Mouse (Mus musculus) erythroblast, embryonic 14.5 days (primary cell): ENCODE data around the gene Mrtfa. TPM values are rescaled to one million over a fixed set of nuclear protein-coding genes. Genes with fewer than 3 reads are reported as not detected.

Experiments used
- H3K27me3 ChIP-seq: 2 replicates; pipeline ENCODE4 v1.6.1; 2012; ENCODE audit warnings: inconsistent platforms; ENCODE audit not compliant: control insufficient read depth
- H3K36me3 ChIP-seq: 2 replicates; pipeline ENCODE4 v1.6.1; 2012; ENCODE audit warnings: mild to moderate bottlenecking, inconsistent platforms; ENCODE audit not compliant: control insufficient read depth
- H3K4me1 ChIP-seq: 2 replicates; pipeline ENCODE4 v1.6.1; 2012; ENCODE audit warnings: inconsistent platforms; ENCODE audit not compliant: control insufficient read depth
- H3K4me3 ChIP-seq: replicated peaks from 2 replicates; pipeline ENCODE3; 2012; ENCODE audit warnings: moderate library complexity, mild to moderate bottlenecking, inconsistent platforms
- H3K9me3 ChIP-seq: 2 replicates; pipeline ENCODE4 v1.6.1; 2012; ENCODE audit warnings: low read length, inconsistent platforms, mixed read lengths; ENCODE audit not compliant: control insufficient read depth
- GATA1 ChIP-seq: IDR thresholded peaks from 2 replicates; pipeline ENCODE4 v1.6.1; 2012; ENCODE audit warnings: low read length, inconsistent platforms, mixed read lengths
- TAL1 ChIP-seq: IDR thresholded peaks from 3 replicates; pipeline ENCODE4 v1.6.1; 2012; ENCODE audit warnings: low read length, inconsistent platforms, mixed read lengths
- polyA plus RNA-seq: library from polyadenylated mRNA; stranded (reverse); fragments of >175 nt; gene quantifications from 2 replicates; pipeline ENCODE4 v1.2.3, GENCODE M21; 2012

Gene Mrtfa
- polyA plus RNA-seq, 1 experiment: 0.47 TPM

DNA sequence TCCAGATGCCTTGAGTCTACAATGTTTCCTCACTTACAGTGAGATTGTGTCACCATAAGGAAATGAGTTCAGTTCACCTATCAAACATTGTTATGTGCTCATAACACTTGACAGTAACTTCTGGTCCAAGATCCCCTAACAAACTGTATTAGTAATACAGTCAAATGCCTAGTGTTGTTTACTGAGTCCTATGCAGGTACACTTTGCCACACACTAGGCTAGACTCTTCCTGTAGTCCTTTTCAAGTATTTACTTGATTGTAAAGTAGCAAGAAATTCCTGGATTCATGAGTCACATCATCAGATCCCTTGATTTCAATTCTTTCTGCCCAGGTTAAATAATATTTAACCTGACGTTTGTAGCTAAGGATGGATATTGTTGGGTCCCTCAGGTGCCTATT lies 221.2 kb downstream of the Mrtfa start:
- TF ChIP-seq TAL1 (no peak), GATA1 (no peak)

More for the DNA sequence above, 221.2 kb downstream of the Mrtfa start:
- peaks cover 13% of the 10 kb centered on the region for H3K4me1 ChIP-seq
- H3K27me3 ChIP-seq: no peaks in the 10 kb centered on the region
- peaks cover 54% of the 10 kb centered on the region for H3K36me3 ChIP-seq
- H3K9me3 ChIP-seq: no peaks in the 10 kb centered on the region
- H3K4me3 ChIP-seq: no peak overlapping the region

Other genes with a start within 250 kb of the Mrtfa start
- 0.95 and 1.7 TPM in 2 replicates for gene Adsl, start 242.3 kb downstream of the Mrtfa start, polyA plus RNA-seq
- 0.52 and 0.66 TPM in 2 replicates for gene Sgsm3, start 213.0 kb downstream of the Mrtfa start, polyA plus RNA-seq
- not detected in 2 replicates for gene Mchr1, start 44.7 kb upstream of the Mrtfa start, polyA plus RNA-seq
- 0.42 and 0.54 TPM in 2 replicates for gene Slc25a17, start 170.1 kb upstream of the Mrtfa start, polyA plus RNA-seq
- 4.7 and 4.8 TPM in 2 replicates for gene St13, start 209.3 kb upstream of the Mrtfa start, polyA plus RNA-seq
- gene Xpnpep3, start 209.4 kb upstream of the Mrtfa start, polyA plus RNA-seq: 0.03 and 0.06 TPM in 2 replicates
- gene Dnajb7, start 217.5 kb upstream of the Mrtfa start, polyA plus RNA-seq: 0.03 and 0.04 TPM in 2 replicates